Mouse (Mus musculus) heart, postnatal 4 days (tissue): Measurements from ENCODE around the gene Gm28048. TPM values are rescaled to one million over a fixed set of nuclear protein-coding genes. Genes with fewer than 3 reads are reported as not detected.

ENCODE experiments used
- DNase-seq: peaks from one replicate; pipeline ENCODE4 v3.0.0; 2021
- total RNA-seq, 2 experiments: library from RNA; stranded (reverse); gene quantifications; 2 replicates each; pipeline ENCODE4 v1.2.3; 2021

Gm28048 gene
- total RNA-seq, 2 experiments from 2014 or later = 7.6 to 8.1 TPM

- no peak for DNase-seq
These were observed 151.7 kb downstream of the Gm28048 start for GRCm38 (mm10) chr11:22830179-22830611.

- DNase-seq = no peak
These were observed 152.8 kb downstream of the Gm28048 start for GRCm38 (mm10) chr11:22828988-22829632.

GRCm38 (mm10) chr11:22827514-22828080 lies 154.3 kb downstream of the Gm28048 start:
- DNase-seq = no peak

GRCm38 (mm10) chr11:22826665-22827064 lies 155.2 kb downstream of the Gm28048 start:
- DNase-seq = no peak

GRCm38 (mm10) chr11:22826051-22826450 lies 155.8 kb downstream of the Gm28048 start:
- no peak for DNase-seq

- DNase-seq = no peak
These were observed 156.3 kb downstream of the Gm28048 start for GRCm38 (mm10) chr11:22825548-22825947.

GRCm38 (mm10) chr11:22824049-22824705 lies 157.7 kb downstream of the Gm28048 start:
- DNase-seq = peak; percentile 26

GRCm38 (mm10) chr11:22821243-22821642 lies 160.6 kb downstream of the Gm28048 start:
- no peak for DNase-seq

- no peak for DNase-seq
These were observed 163.5 kb downstream of the Gm28048 start for GRCm38 (mm10) chr11:22818371-22818770.

- no peak for DNase-seq
These were observed 166.0 kb downstream of the Gm28048 start for GRCm38 (mm10) chr11:22815877-22816276.

GRCm38 (mm10) chr11:22815143-22815542 lies 166.7 kb downstream of the Gm28048 start:
- DNase-seq = no peak

GRCm38 (mm10) chr11:22813921-22814704 lies 167.8 kb downstream of the Gm28048 start:
- no peak for DNase-seq

- no peak for DNase-seq
These were observed 168.5 kb downstream of the Gm28048 start for GRCm38 (mm10) chr11:22813427-22813826.

GRCm38 (mm10) chr11:22811413-22811812 lies 170.5 kb downstream of the Gm28048 start:
- no peak for DNase-seq

- DNase-seq = no peak
These were observed 172.3 kb downstream of the Gm28048 start for GRCm38 (mm10) chr11:22809465-22810096.

- no peak for DNase-seq
These were observed 173.8 kb downstream of the Gm28048 start for GRCm38 (mm10) chr11:22808040-22808439.

- no peak for DNase-seq
These were observed 176.7 kb downstream of the Gm28048 start for GRCm38 (mm10) chr11:22805171-22805570.

- DNase-seq = peak; percentile 41
These were observed 181.9 kb downstream of the Gm28048 start for GRCm38 (mm10) chr11:22799987-22800424.

- no peak for DNase-seq
These were observed 183.0 kb downstream of the Gm28048 start for GRCm38 (mm10) chr11:22798916-22799315.

- no peak for DNase-seq
These were observed 187.2 kb downstream of the Gm28048 start for GRCm38 (mm10) chr11:22794734-22795133.

- DNase-seq = no peak
These were observed 188.0 kb downstream of the Gm28048 start for GRCm38 (mm10) chr11:22793881-22794203.

- peak; percentile 0 for DNase-seq
These were observed 188.6 kb downstream of the Gm28048 start for GRCm38 (mm10) chr11:22793176-22793880.
